Mouse (Mus musculus) brain, embryonic 14.5 days (tissue): ENCODE measurements around the gene Rmdn2.

ENCODE experiments used
- CTCF ChIP-seq: fragments of 200-500 bp; IDR thresholded peaks from 2 replicates; pipeline ENCODE4 v1.5.1; 2012; ENCODE audit warnings: inconsistent platforms, mild to moderate bottlenecking, moderate library complexity, borderline replicate concordance; ENCODE audit not compliant: insufficient read depth, insufficient read length; ENCODE audit errors: extremely low read depth
- POLR2A ChIP-seq: fragments of 200-500 bp; IDR thresholded peaks from 2 replicates; pipeline ENCODE4 v1.6.1; 2012; ENCODE audit warnings: mild to moderate bottlenecking, inconsistent platforms, borderline replicate concordance; ENCODE audit not compliant: poor library complexity, insufficient read depth, insufficient read length, severe bottlenecking; ENCODE audit errors: extremely low read depth

DNA sequence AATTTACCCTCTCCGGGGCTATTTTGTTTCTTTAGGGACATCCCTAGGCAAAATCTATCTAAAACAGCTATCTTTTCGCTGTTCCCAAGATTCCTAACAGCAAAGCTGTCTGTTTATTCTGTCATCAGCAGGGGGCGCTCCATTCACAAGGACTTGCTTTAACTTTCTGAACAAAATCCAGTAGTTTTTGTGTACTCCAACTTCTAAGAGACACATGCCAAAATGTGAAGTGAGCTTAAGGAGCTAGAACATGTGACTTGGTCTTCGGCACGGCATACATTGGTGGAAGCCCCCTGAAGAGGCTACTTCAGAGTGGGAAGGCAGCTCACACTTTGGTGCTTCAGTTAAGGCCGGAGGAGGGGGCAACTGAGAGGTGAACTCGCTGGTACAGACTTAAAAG lies 49.7 kb downstream of the Rmdn2 start:
- TF ChIP-seq POLR2A = no peak
- TF ChIP-seq CTCF = peak; percentile 64; the same call in 1 of the 2 replicates
